Mouse (Mus musculus) heart, embryonic 14.5 days (tissue): ENCODE measurements at regions not wholly inside any gene's neighbourhood (a gene's known extent, or its start where the extent isn't known, plus 50 kb on each side); places are given as distances from the start of the nearest gene placed in this dataset.

Experiments used
- ATAC-seq: fragments of 200-750 bp; cut with Nextera tagmentation; 2 replicates; pipeline ENCODE4 v1.8.0; 2017; ENCODE audit warnings: low read depth, moderate TSS enrichment; ENCODE audit not compliant: insufficient number of reproducible peaks, insufficient read depth, low FRiP score
- H3K27ac ChIP-seq, 2 experiments: fragments of 200-500 bp in 1 of 2; fragments of 300-500 bp in 1 of 2; sonication (generic) in 1 of 2; replicated peaks in 1 of 2; 2 replicates each; pipeline ENCODE4 v1.5.1; 2012 to 2014; ENCODE audit warnings: low read depth in 2 of 2, low read length in 2 of 2, control low read depth in 1 of 2, mild to moderate bottlenecking in 1 of 2, mixed read lengths in 1 of 2; ENCODE audit not compliant: control insufficient read depth in 1 of 2, insufficient read depth in 1 of 2
- H3K27me3 ChIP-seq: fragments of 300-500 bp; sonication (generic); 2 replicates; pipeline ENCODE4 v1.6.1; 2014; ENCODE audit warnings: mild to moderate bottlenecking, low read length, control low read depth; ENCODE audit not compliant: control insufficient read depth, insufficient read depth
- H3K36me3 ChIP-seq: fragments of 300-500 bp; sonication (generic); 2 replicates; pipeline ENCODE4 v1.6.1; 2014; ENCODE audit warnings: mild to moderate bottlenecking, control low read depth, low read length, mixed read lengths; ENCODE audit not compliant: control insufficient read depth, insufficient read depth
- H3K4me1 ChIP-seq, 2 experiments: fragments of 200-500 bp in 1 of 2; fragments of 300-500 bp in 1 of 2; sonication (generic) in 1 of 2; 2 replicates each; pipeline ENCODE4 v1.6.1; 2012 to 2014; ENCODE audit warnings: low read length in 2 of 2, control low read depth in 1 of 2, mixed read lengths in 1 of 2; ENCODE audit not compliant: control insufficient read depth in 2 of 2, insufficient read depth in 2 of 2
- H3K4me2 ChIP-seq: fragments of 300-500 bp; sonication (generic); 2 replicates; pipeline ENCODE4 v1.6.1; 2014; ENCODE audit warnings: mild to moderate bottlenecking, low read length
- H3K4me3 ChIP-seq, 2 experiments: fragments of 200-500 bp in 1 of 2; fragments of 300-500 bp in 1 of 2; sonication (generic) in 1 of 2; 2 replicates each; pipeline ENCODE4 v1.5.1; 2012 to 2014; ENCODE audit warnings: low read length in 2 of 2, mild to moderate bottlenecking in 2 of 2, control low read depth in 1 of 2, low read depth in 1 of 2, moderate library complexity in 1 of 2; ENCODE audit not compliant: control insufficient read depth in 1 of 2, insufficient read depth in 1 of 2
- H3K9ac ChIP-seq: fragments of 300-500 bp; sonication (generic); 2 replicates; pipeline ENCODE4 v1.6.1; 2014; ENCODE audit warnings: mild to moderate bottlenecking, low read length
- H3K9me3 ChIP-seq: fragments of 300-500 bp; sonication (generic); 2 replicates; pipeline ENCODE4 v1.6.1; 2016; ENCODE audit warnings: low read length, control low read depth; ENCODE audit not compliant: control insufficient read depth
- WGBS: fragments of 180-500 bp; shearing (Covaris S2); extraction: QIAGEN DNeasy Blood & Tissue Kit; methylation state at CpG from one replicate; pipeline ENCODE4 v1.1.7; 2014; 5-methylcytosine and 5-hydroxymethylcytosine counted together

DNA sequence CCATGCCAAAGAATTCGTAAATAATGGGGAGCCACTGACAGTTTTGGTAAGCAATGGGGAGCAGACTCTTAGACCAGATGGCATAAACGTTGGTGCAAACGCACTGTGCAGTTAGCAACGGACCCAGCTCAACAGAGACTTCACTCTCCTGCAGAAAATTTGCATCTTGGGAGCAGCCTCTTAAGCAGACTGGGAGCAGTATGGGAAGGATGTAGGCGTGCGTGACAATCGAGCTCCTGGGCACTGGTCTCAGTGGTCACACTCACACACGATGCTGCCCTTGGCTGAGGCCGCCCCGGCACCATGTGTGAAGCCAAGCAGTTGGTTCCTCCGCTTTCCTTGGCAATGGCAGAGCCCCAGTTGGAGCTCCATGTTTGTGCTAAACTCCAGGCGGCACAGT, 218.8 kb downstream of the Sec61b start:
- no peak overlapping the region for H3K4me2 ChIP-seq
- no peak overlapping the region for H3K27ac ChIP-seq
- peaks cover 3% of the 10 kb centered on the region; the same call in 1 of the 2 replicates for H3K27me3 ChIP-seq
- H3K9me3 ChIP-seq = no peaks in the 10 kb centered on the region
- no peaks in the 10 kb centered on the region for H3K4me1 ChIP-seq
- ATAC-seq = no peak
- H3K4me3 ChIP-seq = no peak overlapping the region
- H3K36me3 ChIP-seq = no peaks in the 10 kb centered on the region
- H3K9ac ChIP-seq = no peak overlapping the region
- 82% methylated on average over 12 of the region's 12 CpGs for WGBS

DNA sequence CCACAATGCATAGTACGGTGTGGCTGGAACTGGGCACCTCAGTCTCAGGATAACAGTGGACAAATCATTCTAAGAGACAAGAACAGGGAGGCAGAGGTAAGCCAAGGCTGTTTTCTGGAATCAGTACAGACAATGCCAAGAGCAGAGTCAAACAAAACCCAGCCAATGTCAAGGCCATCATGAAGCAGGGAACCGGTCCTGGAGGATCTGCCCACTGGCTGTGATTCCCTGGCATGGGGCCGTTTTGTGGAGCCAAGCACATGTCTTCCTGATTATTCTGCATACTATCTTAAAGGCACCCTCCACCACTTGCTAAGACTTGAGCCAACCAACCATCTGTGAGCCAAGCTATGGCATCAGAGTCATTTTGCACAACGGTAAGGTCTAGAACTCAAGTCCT, 222.6 kb downstream of the Sec61b start:
- no peak for ATAC-seq
- no peak overlapping the region for H3K27ac ChIP-seq
- H3K9me3 ChIP-seq = no peaks in the 10 kb centered on the region
- peaks cover 3% of the 10 kb centered on the region; the same call in 1 of the 2 replicates for H3K27me3 ChIP-seq
- WGBS = 89% methylated on average over 4 of the region's 4 CpGs
- H3K4me1 ChIP-seq = peaks cover 0 to 2% of the 10 kb centered on the region in 2 experiments; a peak in 1 of 4 replicates
- H3K4me3 ChIP-seq = no peak overlapping the region
- no peak overlapping the region for H3K9ac ChIP-seq
- no peak overlapping the region for H3K4me2 ChIP-seq
- H3K36me3 ChIP-seq = no peaks in the 10 kb centered on the region

DNA sequence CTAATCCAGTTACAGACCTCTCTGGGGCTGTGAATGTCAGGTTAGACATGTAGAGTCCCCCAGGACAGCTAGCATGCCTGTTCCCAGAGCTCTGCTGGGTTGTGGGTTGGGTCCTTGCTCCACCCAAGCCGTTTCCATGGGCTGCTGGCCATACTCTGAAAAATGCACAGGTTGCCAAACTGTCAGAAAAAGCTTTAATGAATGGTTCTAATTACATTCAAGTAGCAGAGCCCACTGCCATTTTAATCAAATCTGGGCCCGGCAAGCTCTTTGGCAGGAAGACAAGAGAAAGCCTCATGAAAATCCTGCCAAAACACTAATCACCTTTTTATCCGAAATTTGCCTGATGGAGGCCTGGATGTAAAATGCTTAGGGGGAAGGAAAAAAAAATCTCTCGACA, 224.1 kb downstream of the Sec61b start:
- peaks cover 0 to 2% of the 10 kb centered on the region in 2 experiments; a peak in 1 of 4 replicates for H3K4me1 ChIP-seq
- no peak overlapping the region for H3K27ac ChIP-seq
- WGBS = 66% methylated on average over 4 of the region's 4 CpGs
- H3K4me2 ChIP-seq = no peak overlapping the region
- no peaks in the 10 kb centered on the region for H3K36me3 ChIP-seq
- no peaks in the 10 kb centered on the region for H3K9me3 ChIP-seq
- no peak for ATAC-seq
- no peak overlapping the region for H3K9ac ChIP-seq
- H3K4me3 ChIP-seq = no peak overlapping the region
- peaks cover 3% of the 10 kb centered on the region; the same call in 1 of the 2 replicates for H3K27me3 ChIP-seq

DNA sequence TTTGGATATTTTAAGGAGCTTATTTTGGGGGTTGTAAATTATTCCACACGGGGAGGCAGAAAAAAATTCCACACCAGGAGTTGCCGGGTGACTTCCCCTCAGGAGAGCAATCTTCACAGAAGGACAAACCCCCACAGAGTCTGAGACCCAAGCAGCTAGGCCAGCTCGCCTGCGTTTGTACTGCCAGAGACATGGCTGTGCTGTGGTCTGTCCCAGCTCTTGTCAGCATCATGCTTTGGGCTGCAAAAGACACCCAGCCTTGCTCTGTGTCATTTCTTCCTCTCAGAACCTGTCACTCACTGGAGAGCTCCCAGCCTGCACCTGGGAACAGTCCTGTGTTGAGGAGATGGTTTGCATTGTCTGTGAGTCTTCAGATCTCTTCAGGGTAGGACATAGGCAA, 224.5 kb downstream of the Sec61b start:
- Histone ChIP-seq H3K4me2 (no peak overlapping the region), H3K4me3 (no peak overlapping the region), H3K9me3 (no peaks in the 10 kb centered on the region), H3K4me1 (peaks cover 0 to 2% of the 10 kb centered on the region in 2 experiments; a peak in 1 of 4 replicates), H3K36me3 (no peaks in the 10 kb centered on the region), H3K9ac (no peak overlapping the region), H3K27me3 (peaks cover 3% of the 10 kb centered on the region; the same call in 1 of the 2 replicates), H3K27ac (no peak overlapping the region)
- ATAC-seq = no peak; the same call in 1 of the 2 replicates
- 58% methylated on average over 4 of the region's 4 CpGs for WGBS

DNA sequence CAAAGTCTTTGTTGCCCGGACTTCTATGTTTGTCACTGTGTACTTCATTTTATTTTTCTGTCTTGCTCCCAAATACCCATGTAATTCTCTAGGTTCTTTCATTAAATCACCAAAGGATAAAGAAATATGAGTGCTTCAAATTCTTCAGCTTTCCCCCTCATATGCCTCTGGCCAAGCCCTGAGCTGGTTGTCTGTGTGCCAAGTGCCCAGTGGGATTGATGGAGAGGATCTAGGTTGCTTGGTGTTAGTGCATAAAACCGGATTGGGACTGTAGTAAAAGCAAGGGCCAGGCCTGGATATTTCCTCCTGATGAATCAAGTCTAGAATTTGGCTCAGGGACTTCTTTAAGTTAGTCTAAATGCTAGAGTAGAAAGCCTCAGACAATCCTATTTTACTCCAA, 229.0 kb downstream of the Sec61b start:
- Histone ChIP-seq H3K9ac (no peak overlapping the region), H3K9me3 (no peaks in the 10 kb centered on the region), H3K36me3 (no peaks in the 10 kb centered on the region), H3K27me3 (no peaks in the 10 kb centered on the region), H3K27ac (no peak overlapping the region), H3K4me2 (no peak overlapping the region), H3K4me3 (no peak overlapping the region), H3K4me1 (peaks cover 4 to 5% of the 10 kb centered on the region in 2 experiments; a peak in 2 of 4 replicates)
- WGBS = 82% methylated on average over 2 of the region's 2 CpGs
- ATAC-seq = no peak

DNA sequence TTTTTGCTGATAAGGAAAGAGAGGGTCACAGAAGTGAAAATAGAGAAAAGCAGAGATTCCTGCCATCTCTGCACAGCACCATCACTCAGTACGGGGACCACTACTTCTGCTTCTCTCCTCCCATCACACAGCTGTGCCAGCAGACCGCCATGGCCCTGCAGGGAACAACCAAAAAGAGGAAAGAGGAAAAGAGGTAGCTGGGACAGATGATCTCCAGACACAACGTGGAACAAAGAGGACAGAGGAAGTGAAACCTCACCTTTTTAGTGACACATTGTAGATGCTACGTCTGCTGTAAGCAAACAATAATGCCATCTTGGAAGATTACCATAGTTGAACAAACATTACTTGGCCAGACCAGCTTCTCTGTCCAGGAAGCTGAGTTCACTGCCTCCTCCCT, 230.1 kb downstream of the Sec61b start:
- Histone ChIP-seq H3K9me3 (no peaks in the 10 kb centered on the region), H3K4me3 (no peak overlapping the region), H3K4me2 (no peak overlapping the region), H3K27ac (no peak overlapping the region), H3K27me3 (no peaks in the 10 kb centered on the region), H3K9ac (no peak overlapping the region), H3K36me3 (no peaks in the 10 kb centered on the region), H3K4me1 (peaks cover 2 to 5% of the 10 kb centered on the region in 2 experiments; a peak in 1 of 4 replicates)
- ATAC-seq = no peak
- 75% methylated on average over 4 of the region's 4 CpGs for WGBS

DNA sequence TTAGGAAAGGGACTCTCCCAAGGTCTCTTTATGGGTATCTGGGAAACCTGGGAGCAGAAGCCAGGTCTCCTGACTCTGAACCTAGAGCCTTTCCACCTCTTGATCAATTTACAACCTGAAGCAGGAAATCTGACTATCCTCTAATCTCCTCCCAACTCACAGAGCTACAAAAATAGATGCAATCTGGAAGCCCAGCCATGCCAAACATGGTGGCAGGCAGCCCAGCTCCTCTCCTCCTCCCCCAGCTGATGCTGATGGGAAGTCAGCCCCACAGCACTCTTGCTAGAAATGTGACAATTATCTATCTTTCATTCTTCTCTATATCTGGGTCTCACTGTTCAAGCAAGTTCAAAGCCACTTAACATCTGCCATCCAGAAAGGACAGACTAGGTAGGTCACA, 233.5 kb downstream of the Sec61b start:
- H3K27ac ChIP-seq = no peak overlapping the region
- no peaks in the 10 kb centered on the region for H3K36me3 ChIP-seq
- H3K9me3 ChIP-seq = no peaks in the 10 kb centered on the region
- no peak overlapping the region for H3K4me3 ChIP-seq
- ATAC-seq = no peak
- H3K9ac ChIP-seq = no peak overlapping the region
- no peak overlapping the region for H3K4me2 ChIP-seq
- peaks cover 2 to 5% of the 10 kb centered on the region in 2 experiments; a peak in 1 of 4 replicates for H3K4me1 ChIP-seq
- no peaks in the 10 kb centered on the region for H3K27me3 ChIP-seq

DNA sequence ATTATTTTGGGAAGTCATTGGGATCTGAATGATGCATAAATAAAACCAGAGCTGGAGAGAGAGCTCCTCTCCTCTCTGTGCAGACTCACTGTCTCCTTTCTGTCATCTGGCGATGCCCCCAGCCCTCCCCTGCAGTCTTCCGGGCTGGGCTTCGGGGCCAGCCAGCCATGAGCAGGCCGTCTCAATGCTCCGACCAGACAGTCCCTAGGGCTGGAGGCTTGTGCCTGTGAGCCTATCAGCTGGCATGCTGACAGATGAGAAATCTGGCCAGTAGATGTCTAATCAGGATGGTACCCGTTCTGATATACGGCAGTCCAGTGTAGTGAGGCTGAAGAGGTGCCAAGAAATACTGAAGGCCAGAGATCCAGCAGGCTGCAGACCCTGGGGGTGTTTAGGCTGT, 238.9 kb downstream of the Sec61b start:
- no peak overlapping the region for H3K27ac ChIP-seq
- no peak overlapping the region for H3K4me3 ChIP-seq
- H3K9me3 ChIP-seq = no peaks in the 10 kb centered on the region
- no peaks in the 10 kb centered on the region for H3K36me3 ChIP-seq
- H3K4me2 ChIP-seq = no peak overlapping the region
- no peak overlapping the region for H3K9ac ChIP-seq
- no peaks in the 10 kb centered on the region for H3K4me1 ChIP-seq
- ATAC-seq = no peak; the same call in 1 of the 2 replicates
- WGBS = 32% methylated on average over 7 of the region's 7 CpGs
- no peaks in the 10 kb centered on the region for H3K27me3 ChIP-seq
